Mouse (Mus musculus): Measurements from ENCODE around the gene Olfr586. TPM values are rescaled to one million over a fixed set of nuclear protein-coding genes. Genes with fewer than 3 reads are reported as not detected.
A peak's percentile ranks its signal among the peaks of the same experiment; 100 is the strongest.

The Olfr586 gene
- not detected in 2 replicates for polyA plus RNA-seq (2015; fragmentation: Nextera tagmentation; extraction: Ambion mirVana)

DNA sequence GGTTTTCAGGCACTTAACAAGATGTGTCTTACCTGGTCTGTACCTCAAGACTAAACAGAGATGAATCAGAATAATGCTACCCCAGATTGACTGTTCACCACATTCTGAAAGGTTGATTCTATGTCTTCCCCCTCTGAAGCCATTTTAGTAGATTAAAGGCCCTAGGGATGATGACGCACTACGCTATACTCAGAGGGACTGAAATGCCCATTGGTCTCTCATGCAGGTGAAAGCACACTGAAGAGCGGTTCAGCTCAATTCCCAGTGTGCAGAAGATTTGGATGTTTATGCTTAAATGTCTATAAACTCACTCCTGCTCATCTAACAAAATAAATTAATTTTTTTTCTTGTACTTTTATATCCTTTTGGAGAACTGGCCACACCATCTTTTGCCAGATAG lies at the start of gene Olfr586:
Gene Olfr586, minus strand, starts transcription at position 101 of the 400 bp plus-strand sequence.
- ATAC-seq (no peak), DNase-seq (no peak)
- TF ChIP-seq CTCF (IDR thresholded peaks at IDR 0.05; ENCODE audit: low read depth) (no peak), EP300 (IDR thresholded peaks at IDR 0.05; ENCODE audit: low read depth) (no peak)
- Histone ChIP-seq H3K9me3 (ENCODE audit: low read length) (no peaks in the 10 kb centered on the region), H3K27me3 (ENCODE audit: insufficient read depth, low read length) (no peaks in the 10 kb centered on the region), H3K27ac (ENCODE audit: low read depth) (no peak within 1 kb of the TSS), H3K9ac (replicated peaks) (no peak within 1 kb of the TSS), H3K4me1 (ENCODE audit: insufficient read depth) (no peaks in the 10 kb centered on the region), H3K4me2 (ENCODE audit: low read depth, low read length) (no peak within 1 kb of the TSS), H3K4me3 (ENCODE audit: low read depth, low read length) (no peak within 1 kb of the TSS), H3K36me3 (replicated peaks; ENCODE audit: insufficient read depth, low read length) (no peaks in the 10 kb centered on the region)
- 84% methylated on average over 3 of the region's 3 CpGs for WGBS (ENCODE audit: insufficient replicate concordance)

DNA sequence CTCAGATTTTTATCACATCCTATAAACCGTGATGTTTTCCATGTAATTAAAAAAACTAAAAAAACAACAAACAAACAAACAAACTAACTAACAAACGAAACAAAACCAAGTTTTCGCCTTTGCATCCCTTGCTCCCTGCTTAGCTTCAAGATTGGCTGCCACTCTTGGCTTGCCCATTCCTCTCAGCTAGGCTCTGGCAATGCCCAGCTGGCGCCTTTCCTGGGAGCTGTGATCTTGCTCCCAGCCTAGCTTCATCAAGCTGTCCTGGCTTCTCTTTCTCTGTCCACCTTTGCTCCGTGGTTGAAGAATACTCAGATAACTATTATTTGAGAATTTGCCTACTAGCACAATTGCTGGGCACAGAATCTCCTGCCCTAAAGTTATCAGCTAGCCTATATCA lies 44.3 kb upstream of the Olfr586 start:
- Histone ChIP-seq H3K36me3 (replicated peaks; ENCODE audit: insufficient read depth, low read length) (no peaks in the 10 kb centered on the region), H3K4me3 (ENCODE audit: low read depth, low read length) (no peak overlapping the region), H3K4me1 (ENCODE audit: insufficient read depth) (no peaks in the 10 kb centered on the region), H3K9me3 (ENCODE audit: low read length) (no peaks in the 10 kb centered on the region), H3K4me2 (ENCODE audit: low read depth, low read length) (no peak overlapping the region), H3K27me3 (ENCODE audit: insufficient read depth, low read length) (no peaks in the 10 kb centered on the region), H3K9ac (replicated peaks) (no peak overlapping the region), H3K27ac (ENCODE audit: low read depth) (no peak overlapping the region)
- WGBS (ENCODE audit: insufficient replicate concordance): 63% methylated on average over 5 of the region's 5 CpGs
- no peak for TF ChIP-seq CTCF (IDR thresholded peaks at IDR 0.05; ENCODE audit: low read depth)
- no peak for TF ChIP-seq EP300 (IDR thresholded peaks at IDR 0.05; ENCODE audit: low read depth)
- DNase-seq: no peak
- no peak for ATAC-seq

DNA sequence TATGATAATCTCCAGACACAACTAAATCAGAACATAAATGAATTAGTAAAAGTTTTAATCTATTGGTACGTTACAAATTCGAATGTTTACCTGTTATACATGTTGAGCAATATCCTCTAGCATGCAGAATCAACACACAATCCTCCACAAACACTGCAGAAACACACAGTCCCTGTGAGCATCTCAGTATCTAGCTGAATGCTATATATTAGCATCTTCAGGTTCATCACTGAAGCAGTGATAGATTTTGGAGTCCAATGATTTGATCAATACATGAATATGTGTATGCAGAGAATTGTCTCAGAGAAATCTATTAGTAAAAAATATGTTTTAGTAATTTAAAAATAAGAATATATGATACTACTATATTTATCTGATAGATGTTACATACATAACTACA lies 30.8 kb upstream of the Olfr586 start, which contains the start of gene Olfr589:
Gene Olfr589, minus strand, starts transcription at position 101 of the 400 bp plus-strand sequence.
- H3K9me3 ChIP-seq (ENCODE audit: low read length): no peaks in the 10 kb centered on the region
- H3K27ac ChIP-seq (ENCODE audit: low read depth): no peak within 1 kb of the TSS
- no peaks in the 10 kb centered on the region for H3K4me1 ChIP-seq (ENCODE audit: insufficient read depth)
- TF ChIP-seq CTCF (IDR thresholded peaks at IDR 0.05; ENCODE audit: low read depth) (no peak), EP300 (IDR thresholded peaks at IDR 0.05; ENCODE audit: low read depth) (no peak)
- no peak within 1 kb of the TSS for H3K4me2 ChIP-seq (ENCODE audit: low read depth, low read length)
- WGBS (ENCODE audit: insufficient replicate concordance): 55% methylated on average over 2 of the region's 2 CpGs
- ATAC-seq: no peak
- H3K4me3 ChIP-seq (ENCODE audit: low read depth, low read length): no peak within 1 kb of the TSS
- no peak for DNase-seq
- no peaks in the 10 kb centered on the region for H3K27me3 ChIP-seq (ENCODE audit: insufficient read depth, low read length)
- no peaks in the 10 kb centered on the region for H3K36me3 ChIP-seq (replicated peaks; ENCODE audit: insufficient read depth, low read length)
- H3K9ac ChIP-seq (replicated peaks): no peak within 1 kb of the TSS

DNA sequence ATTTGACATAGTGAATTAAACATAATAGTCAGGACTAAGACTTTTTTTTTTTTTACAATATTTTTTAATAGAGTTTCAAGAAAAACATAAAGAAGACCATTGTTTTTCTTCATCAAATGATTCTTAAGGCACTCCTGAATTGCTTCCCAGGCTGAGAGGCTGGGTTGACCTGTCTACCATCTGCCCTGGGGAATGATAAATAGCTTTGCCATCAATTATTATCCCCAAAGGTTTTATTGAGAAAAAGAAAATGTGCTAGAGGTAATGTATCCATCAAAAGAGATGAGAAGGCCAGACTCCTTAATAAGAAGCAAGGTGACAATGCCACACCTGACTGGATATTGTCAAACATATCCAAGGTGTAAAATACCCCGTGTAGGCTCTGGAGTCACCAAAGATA lies 15.1 kb upstream of the Olfr586 start, which contains the start of gene Olfr588-ps1:
Gene Olfr588-ps1, plus strand, starts transcription at position 301 of the 400 bp plus-strand sequence.
- Histone ChIP-seq H3K27ac (ENCODE audit: low read depth) (no peak within 1 kb of the TSS), H3K4me1 (ENCODE audit: insufficient read depth) (no peaks in the 10 kb centered on the region), H3K4me3 (ENCODE audit: low read depth, low read length) (no peak within 1 kb of the TSS), H3K27me3 (ENCODE audit: insufficient read depth, low read length) (no peaks in the 10 kb centered on the region), H3K9ac (replicated peaks) (no peak within 1 kb of the TSS), H3K4me2 (ENCODE audit: low read depth, low read length) (no peak within 1 kb of the TSS), H3K9me3 (ENCODE audit: low read length) (no peaks in the 10 kb centered on the region), H3K36me3 (replicated peaks; ENCODE audit: insufficient read depth, low read length) (no peaks in the 10 kb centered on the region)
- TF ChIP-seq CTCF (IDR thresholded peaks at IDR 0.05; ENCODE audit: low read depth) (no peak), EP300 (IDR thresholded peaks at IDR 0.05; ENCODE audit: low read depth) (no peak)
- ATAC-seq (no peak), DNase-seq (no peak)
- WGBS (ENCODE audit: insufficient replicate concordance): 63% methylated on average over 1 of the region's 1 CpGs

DNA sequence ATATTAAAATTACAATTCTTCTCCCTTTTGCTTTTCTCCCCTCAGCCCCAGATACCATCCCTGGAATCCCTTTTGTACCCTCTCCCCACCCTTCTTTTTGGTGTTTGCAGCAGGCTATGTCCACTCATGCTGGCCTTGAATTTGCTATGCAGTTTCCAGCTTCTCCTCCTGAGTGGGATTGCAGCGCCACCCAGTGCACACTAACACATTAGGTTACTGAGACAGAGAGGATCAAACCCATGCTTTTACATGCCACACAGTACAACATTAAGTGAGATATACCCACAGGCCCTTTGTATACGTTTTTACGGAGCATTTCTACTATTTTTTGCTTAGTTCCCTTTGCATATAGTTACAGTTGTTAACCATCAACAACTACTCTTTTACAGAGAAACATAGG lies 6.0 kb downstream of the Olfr586 start:
- WGBS (ENCODE audit: insufficient replicate concordance): 46% methylated on average over 3 of the region's 3 CpGs
- Histone ChIP-seq H3K9ac (replicated peaks) (no peak overlapping the region), H3K27me3 (ENCODE audit: insufficient read depth, low read length) (no peaks in the 10 kb centered on the region), H3K9me3 (ENCODE audit: low read length) (no peaks in the 10 kb centered on the region), H3K27ac (ENCODE audit: low read depth) (no peak overlapping the region), H3K4me3 (ENCODE audit: low read depth, low read length) (no peak overlapping the region), H3K4me2 (ENCODE audit: low read depth, low read length) (no peak overlapping the region), H3K4me1 (ENCODE audit: insufficient read depth) (no peaks in the 10 kb centered on the region), H3K36me3 (replicated peaks; ENCODE audit: insufficient read depth, low read length) (no peaks in the 10 kb centered on the region)
- DNase-seq (no peak), ATAC-seq (no peak)
- peak; percentile 41 for TF ChIP-seq CTCF (IDR thresholded peaks at IDR 0.05; ENCODE audit: low read depth)
- no peak for TF ChIP-seq EP300 (IDR thresholded peaks at IDR 0.05; ENCODE audit: low read depth)

DNA sequence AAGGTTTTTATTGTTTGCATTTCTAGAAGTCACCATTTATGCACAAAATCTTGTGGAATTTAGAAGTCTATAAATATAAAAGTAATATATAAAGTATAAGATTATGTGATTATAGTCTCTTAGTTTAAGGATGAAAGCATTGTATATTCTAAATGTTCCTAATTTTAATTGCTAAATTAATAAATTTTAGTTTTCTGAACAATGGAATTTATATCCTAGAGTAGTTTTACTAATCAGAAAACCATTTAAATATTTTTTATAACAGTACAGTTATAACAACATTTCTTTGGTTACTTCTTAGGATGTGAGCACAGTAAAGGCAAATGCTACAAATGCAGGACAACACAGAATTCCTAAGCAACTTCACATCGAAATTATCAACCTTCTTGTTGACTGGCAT lies 28.0 kb downstream of the Olfr586 start, which contains the start of gene Olfr585:
Gene Olfr585, plus strand, starts transcription at position 301 of the 400 bp plus-strand sequence.
- Histone ChIP-seq H3K4me3 (ENCODE audit: low read depth, low read length) (no peak within 1 kb of the TSS), H3K27ac (ENCODE audit: low read depth) (no peak within 1 kb of the TSS), H3K4me1 (ENCODE audit: insufficient read depth) (no peaks in the 10 kb centered on the region), H3K36me3 (replicated peaks; ENCODE audit: insufficient read depth, low read length) (no peaks in the 10 kb centered on the region), H3K9ac (replicated peaks) (no peak within 1 kb of the TSS), H3K4me2 (ENCODE audit: low read depth, low read length) (no peak within 1 kb of the TSS), H3K27me3 (ENCODE audit: insufficient read depth, low read length) (no peaks in the 10 kb centered on the region), H3K9me3 (ENCODE audit: low read length) (no peaks in the 10 kb centered on the region)
- ATAC-seq: no peak
- DNase-seq: no peak
- TF ChIP-seq EP300 (IDR thresholded peaks at IDR 0.05; ENCODE audit: low read depth) (no peak), CTCF (IDR thresholded peaks at IDR 0.05; ENCODE audit: low read depth) (no peak)
- WGBS (ENCODE audit: insufficient replicate concordance): 74% methylated on average over 1 of the region's 1 CpGs

DNA sequence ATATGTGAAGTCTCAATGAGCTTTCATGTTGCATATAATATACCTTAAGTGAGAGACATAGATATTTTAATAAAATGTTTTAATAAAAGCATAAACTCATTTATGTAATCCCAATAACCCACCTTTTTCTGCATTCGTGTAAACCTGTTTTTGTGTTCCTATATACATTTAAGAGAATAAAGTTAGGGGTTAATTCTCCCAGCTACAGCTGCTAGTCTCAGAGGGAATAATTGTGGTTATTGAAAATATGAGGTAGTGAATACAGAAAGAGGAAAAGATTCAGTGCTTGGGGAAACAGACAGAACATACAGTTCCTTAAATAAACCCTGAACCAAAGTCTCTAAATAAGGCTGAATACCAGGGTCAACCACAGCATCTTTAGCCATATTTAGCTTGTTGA lies 43.9 kb downstream of the Olfr586 start, which contains the start of gene Olfr584:
Gene Olfr584, plus strand, starts transcription at position 301 of the 400 bp plus-strand sequence.
- Histone ChIP-seq H3K9me3 (ENCODE audit: low read length) (no peaks in the 10 kb centered on the region), H3K4me3 (ENCODE audit: low read depth, low read length) (no peak within 1 kb of the TSS), H3K9ac (replicated peaks) (no peak within 1 kb of the TSS), H3K36me3 (replicated peaks; ENCODE audit: insufficient read depth, low read length) (no peaks in the 10 kb centered on the region), H3K4me1 (ENCODE audit: insufficient read depth) (no peaks in the 10 kb centered on the region), H3K27ac (ENCODE audit: low read depth) (no peak within 1 kb of the TSS), H3K27me3 (ENCODE audit: insufficient read depth, low read length) (no peaks in the 10 kb centered on the region), H3K4me2 (ENCODE audit: low read depth, low read length) (no peak within 1 kb of the TSS)
- WGBS (ENCODE audit: insufficient replicate concordance): 65% methylated on average over 1 of the region's 1 CpGs
- TF ChIP-seq CTCF (IDR thresholded peaks at IDR 0.05; ENCODE audit: low read depth) (no peak), EP300 (IDR thresholded peaks at IDR 0.05; ENCODE audit: low read depth) (no peak)
- ATAC-seq (no peak), DNase-seq (no peak)

Other genes starting within 250 kb of the Olfr586 start
- gene Olfr568, start 248.5 kb downstream of the Olfr586 start, polyA plus RNA-seq (2015; fragmentation: Nextera tagmentation; extraction: Ambion mirVana): not detected in 2 replicates
- not detected in 2 replicates for gene Olfr569, start 234.8 kb downstream of the Olfr586 start, polyA plus RNA-seq (2015; fragmentation: Nextera tagmentation; extraction: Ambion mirVana)
- gene Olfr570, start 231.1 kb downstream of the Olfr586 start, polyA plus RNA-seq (2015; fragmentation: Nextera tagmentation; extraction: Ambion mirVana): not detected in 2 replicates
- not detected in 2 replicates for gene Olfr571, start 208.1 kb downstream of the Olfr586 start, polyA plus RNA-seq (2015; fragmentation: Nextera tagmentation; extraction: Ambion mirVana)
- gene Olfr572, start 201.2 kb downstream of the Olfr586 start, polyA plus RNA-seq (2015; fragmentation: Nextera tagmentation; extraction: Ambion mirVana): not detected in 2 replicates
- gene Olfr573-ps1, start 183.1 kb downstream of the Olfr586 start, polyA plus RNA-seq (2015; fragmentation: Nextera tagmentation; extraction: Ambion mirVana): not detected in 2 replicates
- not detected in 2 replicates for gene Olfr574, start 177.2 kb downstream of the Olfr586 start, polyA plus RNA-seq (2015; fragmentation: Nextera tagmentation; extraction: Ambion mirVana)
- gene Olfr575, start 166.9 kb downstream of the Olfr586 start, polyA plus RNA-seq (2015; fragmentation: Nextera tagmentation; extraction: Ambion mirVana): not detected in 2 replicates
- gene Olfr576, start 163.0 kb downstream of the Olfr586 start, polyA plus RNA-seq (2015; fragmentation: Nextera tagmentation; extraction: Ambion mirVana): not detected in 2 replicates
- gene Olfr577, start 149.7 kb downstream of the Olfr586 start, polyA plus RNA-seq (2015; fragmentation: Nextera tagmentation; extraction: Ambion mirVana): not detected in 2 replicates
- gene Olfr578, start 136.3 kb downstream of the Olfr586 start, polyA plus RNA-seq (2015; fragmentation: Nextera tagmentation; extraction: Ambion mirVana): not detected in 2 replicates
- gene Olfr582, start 87.6 kb downstream of the Olfr586 start, polyA plus RNA-seq (2015; fragmentation: Nextera tagmentation; extraction: Ambion mirVana): not detected in 2 replicates
- not detected in 2 replicates for gene Olfr583, start 74.3 kb downstream of the Olfr586 start, polyA plus RNA-seq (2015; fragmentation: Nextera tagmentation; extraction: Ambion mirVana)
- not detected in 2 replicates for gene Olfr584, start 43.8 kb downstream of the Olfr586 start, polyA plus RNA-seq (2015; fragmentation: Nextera tagmentation; extraction: Ambion mirVana)
- gene Olfr585, start 27.9 kb downstream of the Olfr586 start, polyA plus RNA-seq (2015; fragmentation: Nextera tagmentation; extraction: Ambion mirVana): not detected in 2 replicates
- gene Olfr588-ps1, start 15.2 kb upstream of the Olfr586 start, polyA plus RNA-seq (2015; fragmentation: Nextera tagmentation; extraction: Ambion mirVana): not detected in 2 replicates
- not detected in 2 replicates for gene Olfr589, start 30.7 kb upstream of the Olfr586 start, polyA plus RNA-seq (2015; fragmentation: Nextera tagmentation; extraction: Ambion mirVana)
- gene Olfr591, start 52.7 kb upstream of the Olfr586 start, polyA plus RNA-seq (2015; fragmentation: Nextera tagmentation; extraction: Ambion mirVana): not detected in 2 replicates
- gene Olfr592, start 59.2 kb upstream of the Olfr586 start, polyA plus RNA-seq (2015; fragmentation: Nextera tagmentation; extraction: Ambion mirVana): not detected in 2 replicates
- gene Olfr593, start 86.2 kb upstream of the Olfr586 start, polyA plus RNA-seq (2015; fragmentation: Nextera tagmentation; extraction: Ambion mirVana): not detected in 2 replicates
- gene Olfr594, start 91.4 kb upstream of the Olfr586 start, polyA plus RNA-seq (2015; fragmentation: Nextera tagmentation; extraction: Ambion mirVana): not detected in 2 replicates
- not detected in 2 replicates for gene Usp17ld, start 126.9 kb upstream of the Olfr586 start, polyA plus RNA-seq (2015; fragmentation: Nextera tagmentation; extraction: Ambion mirVana)
- not detected in 2 replicates for gene Olfr596, start 180.0 kb upstream of the Olfr586 start, polyA plus RNA-seq (2015; fragmentation: Nextera tagmentation; extraction: Ambion mirVana)
- gene Olfr597, start 190.7 kb upstream of the Olfr586 start, polyA plus RNA-seq (2015; fragmentation: Nextera tagmentation; extraction: Ambion mirVana): not detected in 2 replicates
- not detected in 2 replicates for gene Olfr598, start 197.9 kb upstream of the Olfr586 start, polyA plus RNA-seq (2015; fragmentation: Nextera tagmentation; extraction: Ambion mirVana)
- not detected in 2 replicates for gene Olfr599, start 210.3 kb upstream of the Olfr586 start, polyA plus RNA-seq (2015; fragmentation: Nextera tagmentation; extraction: Ambion mirVana)
- not detected in 2 replicates for gene Olfr600, start 224.0 kb upstream of the Olfr586 start, polyA plus RNA-seq (2015; fragmentation: Nextera tagmentation; extraction: Ambion mirVana)
- not detected in 2 replicates for gene Olfr601, start 237.0 kb upstream of the Olfr586 start, polyA plus RNA-seq (2015; fragmentation: Nextera tagmentation; extraction: Ambion mirVana)

Data from liver, postnatal 0 days (tissue).